Mouse (Mus musculus) ES-Bruce4 (cell line): ENCODE measurements around the gene Yaf2. TPM values are rescaled to one million over a fixed set of nuclear protein-coding genes. Genes with fewer than 3 reads are reported as not detected.
"Not testable (repeated sequence)": the region's sequence is repeated elsewhere in the genome, so short reads cannot be mapped to it uniquely, and the experiment has no call there.

ENCODE experiments used
- H3K27ac ChIP-seq: 2 replicates; pipeline ENCODE4 v1.5.1; 2012; ENCODE audit warnings: low read length, inconsistent platforms; ENCODE audit not compliant: insufficient read depth
- H3K27me3 ChIP-seq: 2 replicates; pipeline ENCODE4 v1.6.1; 2012; ENCODE audit warnings: mild to moderate bottlenecking, low read length, inconsistent platforms; ENCODE audit not compliant: control insufficient read depth, poor library complexity, insufficient read depth, severe bottlenecking
- H3K36me3 ChIP-seq: 2 replicates; pipeline ENCODE4 v1.6.1; 2012; ENCODE audit warnings: inconsistent platforms, mild to moderate bottlenecking, low read length, moderate library complexity; ENCODE audit not compliant: control insufficient read depth, poor library complexity, insufficient read depth, severe bottlenecking
- H3K4me1 ChIP-seq: one replicate; pipeline ENCODE4 v1.8.1; 2011; ENCODE audit warnings: low read length; ENCODE audit not compliant: control insufficient read depth, insufficient read depth
- H3K4me3 ChIP-seq: 2 replicates; pipeline ENCODE4 v1.5.1; 2011; ENCODE audit warnings: low read depth, mild to moderate bottlenecking, low read length
- H3K9ac ChIP-seq: 2 replicates; pipeline ENCODE4 v1.6.1; 2012; ENCODE audit warnings: low read depth, mild to moderate bottlenecking, inconsistent platforms; ENCODE audit not compliant: poor library complexity, severe bottlenecking
- H3K9me3 ChIP-seq: replicated peaks from 2 replicates; pipeline ENCODE4 v1.6.1; 2012; ENCODE audit warnings: mild to moderate bottlenecking, low read length, inconsistent platforms; ENCODE audit not compliant: control insufficient read depth, poor library complexity, insufficient read depth, severe bottlenecking
- CTCF ChIP-seq: IDR thresholded peaks from one replicate; pipeline ENCODE4 v1.8.1; 2011; ENCODE audit warnings: low read depth, low read length
- EP300 ChIP-seq: IDR thresholded peaks from 2 replicates; pipeline ENCODE4 v1.6.1; 2011; ENCODE audit warnings: low read depth, low read length; ENCODE audit not compliant: insufficient read depth
- POLR2A ChIP-seq: IDR thresholded peaks from one replicate; pipeline ENCODE4 v1.8.1; 2011; ENCODE audit warnings: low read length; ENCODE audit not compliant: insufficient read depth
- polyA plus RNA-seq: library from polyadenylated mRNA; stranded (reverse); fragments of >200 nt; gene quantifications from 2 replicates; pipeline ENCODE4 v1.2.4, GENCODE M21; 2011; ENCODE audit warnings: low read depth; ENCODE audit not compliant: missing spikeins, insufficient read depth, insufficient read length

Yaf2 gene
- polyA plus RNA-seq, 1 experiment: 22.5 TPM

DNA sequence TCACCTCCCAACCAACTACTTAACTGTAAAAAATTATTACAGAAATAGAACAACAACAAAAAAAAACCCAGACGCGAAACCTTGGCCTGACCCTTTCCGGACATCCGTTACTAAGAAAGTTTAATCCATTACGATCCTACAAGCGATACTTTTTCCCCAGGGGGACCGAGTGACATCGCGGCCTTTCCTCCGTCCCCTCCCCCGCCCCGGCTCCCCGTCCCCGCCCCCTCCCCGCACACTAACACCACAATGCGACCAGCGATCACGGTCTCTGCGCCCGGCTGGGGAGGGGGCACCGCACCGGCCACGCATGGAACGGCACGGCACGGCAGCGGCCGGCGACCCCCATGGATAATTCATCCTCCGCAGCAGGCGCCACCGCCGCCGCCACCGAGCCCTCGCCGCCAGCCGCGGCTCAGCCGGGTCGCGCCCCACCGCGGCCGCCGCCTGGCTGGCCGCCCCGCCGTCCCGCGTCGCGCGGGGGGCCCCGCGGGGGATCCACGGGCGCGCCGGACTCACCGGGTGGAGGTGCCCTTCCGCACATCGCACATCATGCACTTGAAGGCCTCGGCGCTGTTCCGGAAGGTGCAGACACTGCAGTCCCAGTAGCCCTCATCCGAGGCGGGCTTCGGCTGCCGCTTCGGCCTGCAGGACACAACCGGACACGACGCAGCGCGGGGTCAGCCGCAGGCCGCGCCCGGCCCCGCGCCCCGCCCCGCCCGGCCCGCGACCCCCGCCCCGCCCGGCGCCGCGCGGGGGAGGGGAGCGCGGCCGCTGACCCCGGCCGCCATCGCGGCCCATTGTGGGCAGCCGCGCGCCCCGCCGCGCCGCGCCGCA is 696 bp downstream of the Yaf2 start:
- Histone ChIP-seq H3K36me3 (no peaks in the 10 kb centered on the region), H3K9ac (peak overlapping the region; percentile 94), H3K4me3 (peak overlapping the region; percentile 87), H3K27ac (no peak overlapping the region), H3K27me3 (peaks cover 10% of the 10 kb centered on the region; the same call in 1 of the 2 replicates), H3K4me1 (no peaks in the 10 kb centered on the region), H3K9me3 (no peaks in the 10 kb centered on the region)
- TF ChIP-seq EP300: no peak
- TF ChIP-seq CTCF: no peak
- TF ChIP-seq POLR2A: no peak

DNA sequence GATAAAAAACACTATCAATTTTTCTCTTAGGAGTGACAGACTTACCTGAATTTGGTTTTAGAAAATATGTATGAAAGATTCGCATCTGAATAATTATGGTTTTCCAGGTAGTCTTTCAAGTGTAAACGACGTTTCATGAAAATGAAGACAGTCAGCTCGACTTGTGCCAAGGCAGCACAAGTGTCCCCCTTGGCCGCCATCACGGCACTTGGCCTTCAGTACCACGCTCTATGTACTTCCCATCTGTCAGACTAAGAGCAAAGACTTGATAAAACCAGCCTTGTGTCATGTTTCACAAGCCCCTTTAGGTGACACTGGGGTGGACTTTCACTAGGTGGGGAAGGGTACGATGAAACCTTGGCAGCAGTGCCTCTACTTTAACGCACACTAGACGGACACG is 5.5 kb downstream of the Yaf2 start:
- Histone ChIP-seq H3K27ac (no peak overlapping the region), H3K9me3 (no peaks in the 10 kb centered on the region), H3K27me3 (0 out of 2 replicates have a peak, but pooled peaks cover 4% of the 10 kb centered on the region), H3K4me1 (no peaks in the 10 kb centered on the region), H3K36me3 (no peaks in the 10 kb centered on the region), H3K9ac (no peak overlapping the region), H3K4me3 (no peak overlapping the region)
- TF ChIP-seq CTCF (no peak), POLR2A (no peak), EP300 (no peak)

GRCm38 (mm10) chr15:93327235-93327634 is 9.5 kb downstream of the Yaf2 start:
- no peak for TF ChIP-seq CTCF
- no peak for TF ChIP-seq EP300
- no peak for TF ChIP-seq POLR2A
- H3K36me3 ChIP-seq: no peaks in the 10 kb centered on the region
- no peaks in the 10 kb centered on the region for H3K9me3 ChIP-seq

GRCm38 (mm10) chr15:93326651-93327050 is 10.1 kb downstream of the Yaf2 start:
- H3K36me3 ChIP-seq: no peaks in the 10 kb centered on the region

More at GRCm38 (mm10) chr15:93327235-93327634, 9.5 kb downstream of the Yaf2 start:
- no peak overlapping the region for H3K9ac ChIP-seq
- no peak overlapping the region for H3K27ac ChIP-seq
- H3K4me3 ChIP-seq: no peak overlapping the region
- no peaks in the 10 kb centered on the region for H3K27me3 ChIP-seq
- H3K4me1 ChIP-seq: no peaks in the 10 kb centered on the region

GRCm38 (mm10) chr15:93325360-93325759 is 11.4 kb downstream of the Yaf2 start:
- no peaks in the 10 kb centered on the region for H3K9me3 ChIP-seq
- H3K36me3 ChIP-seq: no peaks in the 10 kb centered on the region
- H3K9ac ChIP-seq: no peak overlapping the region
- no peaks in the 10 kb centered on the region for H3K27me3 ChIP-seq
- H3K4me3 ChIP-seq: no peak overlapping the region
- TF ChIP-seq POLR2A (no peak), CTCF (no peak), EP300 (no peak)
- no peaks in the 10 kb centered on the region for H3K4me1 ChIP-seq
- H3K27ac ChIP-seq: no peak overlapping the region

More at GRCm38 (mm10) chr15:93326651-93327050, 10.1 kb downstream of the Yaf2 start:
- H3K9ac ChIP-seq: no peak overlapping the region
- no peaks in the 10 kb centered on the region for H3K9me3 ChIP-seq
- H3K4me1 ChIP-seq: no peaks in the 10 kb centered on the region
- TF ChIP-seq EP300 (no peak), CTCF (no peak), POLR2A (no peak)
- H3K4me3 ChIP-seq: no peak overlapping the region
- no peak overlapping the region for H3K27ac ChIP-seq
- H3K27me3 ChIP-seq: no peaks in the 10 kb centered on the region

DNA sequence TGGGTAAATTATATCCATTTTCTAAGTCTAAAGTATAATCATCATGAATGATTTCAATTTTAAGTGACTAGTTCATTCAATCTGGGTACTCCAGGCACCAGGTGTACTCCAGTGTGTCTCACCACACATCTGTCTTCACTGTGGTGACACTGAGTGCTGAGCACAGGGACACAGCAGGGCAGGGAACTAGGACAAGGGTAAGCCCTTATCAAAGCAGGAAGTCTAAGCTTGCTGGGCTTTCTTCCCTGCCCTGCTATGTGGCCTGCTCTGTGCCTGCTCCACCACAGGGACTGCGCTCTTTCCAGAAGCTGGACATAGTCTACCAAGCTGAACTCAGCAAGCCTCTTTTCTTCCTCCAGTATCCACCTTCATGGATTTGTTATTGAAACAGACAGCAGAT is 18.0 kb downstream of the Yaf2 start:
- no peak overlapping the region for H3K4me3 ChIP-seq
- H3K9me3 ChIP-seq: no peaks in the 10 kb centered on the region
- H3K27me3 ChIP-seq: no peaks in the 10 kb centered on the region

GRCm38 (mm10) chr15:93310304-93310703 is 26.4 kb downstream of the Yaf2 start:
- H3K27ac ChIP-seq, H3K9ac ChIP-seq, H3K36me3 ChIP-seq, H3K9me3 ChIP-seq, H3K4me1 ChIP-seq, H3K4me3 ChIP-seq, H3K27me3 ChIP-seq: not testable (repeated sequence)

More for the DNA sequence above, 18.0 kb downstream of the Yaf2 start:
- TF ChIP-seq EP300 (no peak), POLR2A (no peak), CTCF (no peak)
- no peaks in the 10 kb centered on the region for H3K4me1 ChIP-seq
- H3K9ac ChIP-seq: no peak overlapping the region
- no peak overlapping the region for H3K27ac ChIP-seq
- no peaks in the 10 kb centered on the region for H3K36me3 ChIP-seq
